Mouse (Mus musculus) forebrain, embryonic 16.5 days (tissue): ENCODE measurements at regions not wholly inside any gene's neighbourhood (a gene's known extent, or its start where the extent isn't known, plus 50 kb on each side); places are given as distances from the start of the nearest gene placed in this dataset.

Experiments
- ATAC-seq: fragments of 200-750 bp; cut with Nextera tagmentation; 2 replicates; pipeline ENCODE4 v1.8.0; 2017; ENCODE audit warnings: mild to moderate bottlenecking, moderate library complexity
- H3K27ac ChIP-seq: fragments of 300-500 bp; sonication (generic); 2 replicates; pipeline ENCODE4 v1.5.1; 2014; ENCODE audit warnings: low read length, control low read depth
- H3K27me3 ChIP-seq: fragments of 300-500 bp; sonication (generic); replicated peaks from 2 replicates; pipeline ENCODE4 v1.6.1; 2014; ENCODE audit warnings: low read length; ENCODE audit not compliant: control insufficient read depth, insufficient read depth
- H3K36me3 ChIP-seq: fragments of 300-500 bp; sonication (generic); 2 replicates; pipeline ENCODE4 v1.6.1; 2014; ENCODE audit not compliant: control insufficient read depth, insufficient read depth
- H3K4me1 ChIP-seq: fragments of 300-500 bp; sonication (generic); replicated peaks from 2 replicates; pipeline ENCODE4 v1.6.1; 2014; ENCODE audit warnings: low read length; ENCODE audit not compliant: control insufficient read depth, insufficient read depth
- H3K4me2 ChIP-seq: fragments of 300-500 bp; sonication (generic); 2 replicates; pipeline ENCODE4 v1.6.1; 2014; ENCODE audit warnings: mild to moderate bottlenecking, low read length, control low read depth
- H3K4me3 ChIP-seq: fragments of 300-500 bp; sonication (generic); replicated peaks from 2 replicates; pipeline ENCODE4 v1.5.1; 2014; ENCODE audit warnings: mild to moderate bottlenecking, low read length, control low read depth
- H3K9ac ChIP-seq: fragments of 300-500 bp; sonication (generic); replicated peaks from 2 replicates; pipeline ENCODE4 v1.6.1; 2014; ENCODE audit warnings: low read depth, low read length, control low read depth
- H3K9me3 ChIP-seq: fragments of 300-500 bp; sonication (generic); 2 replicates; pipeline ENCODE4 v1.6.1; 2016; ENCODE audit warnings: low read length; ENCODE audit not compliant: control insufficient read depth
- WGBS: fragments of 180-500 bp; shearing (Covaris S2); extraction: QIAGEN DNeasy Blood & Tissue Kit; methylation state at CpG from one replicate; pipeline ENCODE4 v1.1.7; 2014; 5-methylcytosine and 5-hydroxymethylcytosine counted together

- Histone ChIP-seq H3K36me3 (no peaks in the 10 kb centered on the region), H3K27ac (no peak overlapping the region; the same call in 1 of the 2 replicates), H3K9ac (no peak overlapping the region), H3K4me3 (no peak overlapping the region), H3K4me1 (peaks cover 14% of the 10 kb centered on the region), H3K4me2 (no peak overlapping the region), H3K9me3 (no peaks in the 10 kb centered on the region), H3K27me3 (no peaks in the 10 kb centered on the region)
- 65% methylated on average over 17 of the region's 17 CpGs for WGBS
- no peak; the same call in 1 of the 2 replicates for ATAC-seq
These were observed 327.5 kb downstream of the Pdcd6ip start for GRCm38 (mm10) chr9:113380408-113381129.

- 82% methylated on average over 2 of the region's 2 CpGs for WGBS
- no peak overlapping the region for H3K4me3 ChIP-seq
- no peaks in the 10 kb centered on the region for H3K36me3 ChIP-seq
- ATAC-seq, result no peak
- H3K4me2 ChIP-seq, result no peak overlapping the region
- no peak overlapping the region for H3K27ac ChIP-seq
- H3K4me1 ChIP-seq, result peaks cover 14% of the 10 kb centered on the region
- no peaks in the 10 kb centered on the region for H3K9me3 ChIP-seq
- no peaks in the 10 kb centered on the region for H3K27me3 ChIP-seq
- no peak overlapping the region for H3K9ac ChIP-seq
These were observed 329.5 kb downstream of the Pdcd6ip start for GRCm38 (mm10) chr9:113378525-113378924.

GRCm38 (mm10) chr9:113371718-113372306 lies 336.2 kb downstream of the Pdcd6ip start:
- no peak for ATAC-seq
- Histone ChIP-seq H3K36me3 (no peaks in the 10 kb centered on the region), H3K4me3 (no peak overlapping the region), H3K27ac (no peak overlapping the region), H3K4me1 (no peaks in the 10 kb centered on the region; the same call in 1 of the 2 replicates), H3K4me2 (no peak overlapping the region), H3K9me3 (no peaks in the 10 kb centered on the region), H3K9ac (no peak overlapping the region), H3K27me3 (no peaks in the 10 kb centered on the region)
- WGBS, result 86% methylated on average over 7 of the region's 7 CpGs

GRCm38 (mm10) chr9:113347942-113348341 lies 360.1 kb downstream of the Pdcd6ip start:
- Histone ChIP-seq H3K9ac (no peak overlapping the region), H3K4me2 (no peak overlapping the region), H3K9me3 (no peaks in the 10 kb centered on the region), H3K27me3 (no peaks in the 10 kb centered on the region), H3K4me1 (no peaks in the 10 kb centered on the region), H3K36me3 (no peaks in the 10 kb centered on the region), H3K27ac (no peak overlapping the region), H3K4me3 (no peak overlapping the region)
- ATAC-seq, result no peak
- WGBS, result 76% methylated on average over 5 of the region's 5 CpGs

GRCm38 (mm10) chr9:113346531-113346930 lies 361.5 kb downstream of the Pdcd6ip start:
- 43% methylated on average over 13 of the region's 13 CpGs for WGBS
- 0 out of 2 replicates have a peak, but pooled peaks cover 4% of the 10 kb centered on the region for H3K4me1 ChIP-seq
- ATAC-seq, result peak; percentile 50; the same call in 1 of the 2 replicates
- H3K36me3 ChIP-seq, result no peaks in the 10 kb centered on the region
- no peak overlapping the region for H3K4me2 ChIP-seq
- no peak overlapping the region for H3K27ac ChIP-seq
- H3K9me3 ChIP-seq, result no peaks in the 10 kb centered on the region
- no peak overlapping the region for H3K9ac ChIP-seq
- H3K27me3 ChIP-seq, result no peaks in the 10 kb centered on the region
- no peak overlapping the region for H3K4me3 ChIP-seq

- Histone ChIP-seq H3K4me3 (no peak overlapping the region), H3K36me3 (no peaks in the 10 kb centered on the region), H3K27me3 (no peaks in the 10 kb centered on the region), H3K27ac (no peak overlapping the region; the same call in 1 of the 2 replicates), H3K4me2 (no peak overlapping the region), H3K9me3 (no peaks in the 10 kb centered on the region), H3K4me1 (0 out of 2 replicates have a peak, but pooled peaks cover 4% of the 10 kb centered on the region), H3K9ac (no peak overlapping the region)
- WGBS, result 68% methylated on average over 7 of the region's 7 CpGs
- peak; percentile 40; the same call in 1 of the 2 replicates for ATAC-seq
These were observed 365.9 kb downstream of the Pdcd6ip start for GRCm38 (mm10) chr9:113342131-113342530.

- Histone ChIP-seq H3K36me3 (no peaks in the 10 kb centered on the region), H3K4me2 (no peak overlapping the region), H3K4me1 (0 out of 2 replicates have a peak, but pooled peaks cover 4% of the 10 kb centered on the region), H3K9me3 (no peaks in the 10 kb centered on the region), H3K27me3 (no peaks in the 10 kb centered on the region), H3K4me3 (no peak overlapping the region), H3K27ac (no peak overlapping the region), H3K9ac (no peak overlapping the region)
- ATAC-seq, result no peak
- WGBS, result 62% methylated on average over 6 of the region's 6 CpGs
These were observed 367.2 kb downstream of the Pdcd6ip start for GRCm38 (mm10) chr9:113340838-113341237.

GRCm38 (mm10) chr9:113340036-113340435 lies 368.0 kb downstream of the Pdcd6ip start:
- ATAC-seq, result no peak
- H3K4me2 ChIP-seq, result no peak overlapping the region
- no peak overlapping the region for H3K4me3 ChIP-seq
- H3K4me1 ChIP-seq, result 0 out of 2 replicates have a peak, but pooled peaks cover 4% of the 10 kb centered on the region
- no peak overlapping the region for H3K9ac ChIP-seq
- H3K36me3 ChIP-seq, result no peaks in the 10 kb centered on the region
- 90% methylated on average over 3 of the region's 3 CpGs for WGBS
- no peak overlapping the region for H3K27ac ChIP-seq
- H3K9me3 ChIP-seq, result no peaks in the 10 kb centered on the region
- H3K27me3 ChIP-seq, result no peaks in the 10 kb centered on the region

GRCm38 (mm10) chr9:113324489-113324888 lies 383.6 kb downstream of the Pdcd6ip start:
- WGBS, result 24% methylated on average over 3 of the region's 3 CpGs
- no peak for ATAC-seq
- Histone ChIP-seq H3K4me2 (no peak overlapping the region), H3K27me3 (no peaks in the 10 kb centered on the region), H3K9ac (no peak overlapping the region), H3K27ac (no peak overlapping the region), H3K4me1 (no peaks in the 10 kb centered on the region), H3K36me3 (no peaks in the 10 kb centered on the region), H3K9me3 (no peaks in the 10 kb centered on the region), H3K4me3 (no peak overlapping the region)
